Mouse (Mus musculus) kidney, postnatal 0 days (tissue): ENCODE results near the gene Eng. TPM values are rescaled to one million over a fixed set of nuclear protein-coding genes. Genes with fewer than 3 reads are reported as not detected.

ENCODE experiments used
- ATAC-seq: fragments of 200-750 bp; cut with Nextera tagmentation; replicated peaks from 2 replicates; pipeline ENCODE4 v1.8.0; 2017; ENCODE audit warnings: low read depth, moderate number of reproducible peaks, moderate TSS enrichment, moderate library complexity; ENCODE audit not compliant: low FRiP score
- DNase-seq: peaks from one replicate; pipeline ENCODE4 v3.0.0-alpha.2; 2016; ENCODE audit warnings: low spot score
- H3K27ac ChIP-seq: fragments of 300-500 bp; sonication (generic); 2 replicates; pipeline ENCODE4 v1.5.1; 2014; ENCODE audit warnings: mild to moderate bottlenecking
- H3K27me3 ChIP-seq: fragments of 300-500 bp; sonication (generic); 2 replicates; pipeline ENCODE4 v1.6.1; 2014; ENCODE audit warnings: low read length, mixed read lengths; ENCODE audit not compliant: insufficient read depth
- H3K36me3 ChIP-seq: fragments of 300-500 bp; sonication (generic); 2 replicates; pipeline ENCODE4 v1.6.1; 2014; ENCODE audit warnings: low read length, mixed read lengths; ENCODE audit not compliant: insufficient read depth
- H3K4me1 ChIP-seq: fragments of 300-500 bp; sonication (generic); replicated peaks from 2 replicates; pipeline ENCODE4 v1.6.1; 2014; ENCODE audit warnings: antibody characterized with exemption, low read length, mixed read lengths; ENCODE audit not compliant: insufficient read depth
- H3K4me2 ChIP-seq: fragments of 300-500 bp; sonication (generic); 2 replicates; pipeline ENCODE4 v1.6.1; 2014; ENCODE audit warnings: mild to moderate bottlenecking, low read length, moderate library complexity, mixed read lengths
- H3K4me3 ChIP-seq: fragments of 300-500 bp; sonication (generic); replicated peaks from 2 replicates; pipeline ENCODE4 v1.5.1; 2014; ENCODE audit warnings: low read depth, low read length
- H3K9ac ChIP-seq: fragments of 300-500 bp; sonication (generic); 2 replicates; pipeline ENCODE4 v1.6.1; 2014; ENCODE audit warnings: low read depth, low read length
- H3K9me3 ChIP-seq: fragments of 300-500 bp; sonication (generic); replicated peaks from 2 replicates; pipeline ENCODE4 v1.6.1; 2016; ENCODE audit warnings: low read length, inconsistent platforms, mixed read lengths
- CTCF ChIP-seq: IDR thresholded peaks from 2 replicates; pipeline ENCODE4 v1.5.1; 2016; ENCODE audit warnings: antibody characterized with exemption, low read depth, mild to moderate bottlenecking, moderate library complexity
- WGBS: fragments of 180-500 bp; shearing (Covaris S2); extraction: QIAGEN DNeasy Blood & Tissue Kit; methylation state at CpG from one replicate; pipeline ENCODE4 v1.1.7; 2014; 5-methylcytosine and 5-hydroxymethylcytosine counted together
- polyA plus RNA-seq: library from polyadenylated mRNA; unstranded; fragments of >200 nt; fragmentation: Nextera tagmentation; extraction: Ambion mirVana; gene quantifications from 2 replicates; pipeline ENCODE4 v1.2.1, GENCODE M21; 2015

The Eng gene
- polyA plus RNA-seq, 1 experiment from 2014 or later = 71.6 TPM

- TF ChIP-seq CTCF = no peak
- Histone ChIP-seq H3K4me2 (no peak overlapping the region), H3K27ac (peak overlapping the region; percentile 66; the same call in 1 of the 2 replicates), H3K9me3 (no peaks in the 10 kb centered on the region), H3K27me3 (no peaks in the 10 kb centered on the region), H3K4me3 (no peak overlapping the region), H3K9ac (no peak overlapping the region), H3K36me3 (peaks cover 34% of the 10 kb centered on the region), H3K4me1 (0 out of 2 replicates have a peak, but pooled peaks cover 3% of the 10 kb centered on the region)
- DNase-seq = no peak
- no peak for ATAC-seq
- WGBS = 91% methylated on average over 8 of the region's 8 CpGs
Measured at GRCm38 (mm10) chr2:32703046-32703445, 56.7 kb downstream of the Eng start.

GRCm38 (mm10) chr2:32704021-32704421, 57.6 kb downstream of the Eng start, which contains the start of gene Fpgs:
Fpgs (minus strand) TSS chr2:32704145.
- H3K36me3 ChIP-seq = peaks cover 39% of the 10 kb centered on the region
- H3K4me3 ChIP-seq = no peak within 1 kb of the TSS
- 0 out of 2 replicates have a peak, but pooled peaks cover 3% of the 10 kb centered on the region for H3K4me1 ChIP-seq
- H3K4me2 ChIP-seq = no peak within 1 kb of the TSS
- no peak for TF ChIP-seq CTCF
- peak; percentile 15; the same call in 1 of the 2 replicates for ATAC-seq
- DNase-seq = no peak
- H3K27me3 ChIP-seq = no peaks in the 10 kb centered on the region
- WGBS = 30% methylated on average over 2 of the region's 2 CpGs
- no peak within 1 kb of the TSS for H3K9ac ChIP-seq
- H3K27ac ChIP-seq = peak within 1 kb of the TSS; percentile 66
- no peaks in the 10 kb centered on the region for H3K9me3 ChIP-seq

- H3K27ac ChIP-seq = peak overlapping the region; percentile 66; the same call in 1 of the 2 replicates
- WGBS = 82% methylated on average over 7 of the region's 7 CpGs
- no peak for DNase-seq
Measured at GRCm38 (mm10) chr2:32705018-32705417, 58.6 kb downstream of the Eng start.

GRCm38 (mm10) chr2:32706971-32707370, 60.6 kb downstream of the Eng start:
- peaks cover 53% of the 10 kb centered on the region for H3K36me3 ChIP-seq

More at GRCm38 (mm10) chr2:32705018-32705417, 58.6 kb downstream of the Eng start:
- ATAC-seq = no peak
- no peaks in the 10 kb centered on the region for H3K9me3 ChIP-seq
- H3K9ac ChIP-seq = no peak overlapping the region
- no peak overlapping the region for H3K4me3 ChIP-seq
- peaks cover 49% of the 10 kb centered on the region for H3K36me3 ChIP-seq
- H3K4me2 ChIP-seq = no peak overlapping the region
- H3K27me3 ChIP-seq = no peaks in the 10 kb centered on the region
- H3K4me1 ChIP-seq = 0 out of 2 replicates have a peak, but pooled peaks cover 3% of the 10 kb centered on the region
- TF ChIP-seq CTCF = no peak

GRCm38 (mm10) chr2:32708643-32709042, 62.2 kb downstream of the Eng start:
- peaks cover 4% of the 10 kb centered on the region for H3K4me1 ChIP-seq
- H3K9ac ChIP-seq = no peak overlapping the region
- H3K36me3 ChIP-seq = peaks cover 53% of the 10 kb centered on the region
- ATAC-seq (no peak), DNase-seq (peak; percentile 85)
- TF ChIP-seq CTCF = peak; percentile 93
- H3K27me3 ChIP-seq = no peaks in the 10 kb centered on the region
- H3K4me2 ChIP-seq = no peak overlapping the region
- no peaks in the 10 kb centered on the region for H3K9me3 ChIP-seq
- WGBS = 25% methylated on average over 3 of the region's 3 CpGs
- no peak overlapping the region for H3K4me3 ChIP-seq
- H3K27ac ChIP-seq = no peak overlapping the region

More at GRCm38 (mm10) chr2:32706971-32707370, 60.6 kb downstream of the Eng start:
- Histone ChIP-seq H3K9ac (no peak overlapping the region), H3K4me3 (no peak overlapping the region), H3K4me1 (peaks cover 4% of the 10 kb centered on the region), H3K9me3 (no peaks in the 10 kb centered on the region), H3K27ac (no peak overlapping the region), H3K4me2 (no peak overlapping the region), H3K27me3 (no peaks in the 10 kb centered on the region)
- 94% methylated on average over 6 of the region's 6 CpGs for WGBS
- no peak for DNase-seq
- no peak for ATAC-seq
- no peak for TF ChIP-seq CTCF

GRCm38 (mm10) chr2:32709521-32710137, 63.2 kb downstream of the Eng start:
- Histone ChIP-seq H3K9ac (no peak overlapping the region), H3K27me3 (no peaks in the 10 kb centered on the region), H3K4me3 (no peak overlapping the region), H3K36me3 (peaks cover 48% of the 10 kb centered on the region), H3K27ac (no peak overlapping the region), H3K4me1 (peaks cover 4% of the 10 kb centered on the region), H3K9me3 (no peaks in the 10 kb centered on the region), H3K4me2 (no peak overlapping the region)
- ATAC-seq (no peak), DNase-seq (no peak)
- no peak for TF ChIP-seq CTCF
- WGBS = 90% methylated on average over 20 of the region's 20 CpGs
